Mouse (Mus musculus): ENCODE data around the gene Pdzd8. TPM values are rescaled to one million over a fixed set of nuclear protein-coding genes. Genes with fewer than 3 reads are reported as not detected.

Pdzd8 gene
- polyA plus RNA-seq, 1 experiment from 2014 or later = 10.0 TPM

DNA sequence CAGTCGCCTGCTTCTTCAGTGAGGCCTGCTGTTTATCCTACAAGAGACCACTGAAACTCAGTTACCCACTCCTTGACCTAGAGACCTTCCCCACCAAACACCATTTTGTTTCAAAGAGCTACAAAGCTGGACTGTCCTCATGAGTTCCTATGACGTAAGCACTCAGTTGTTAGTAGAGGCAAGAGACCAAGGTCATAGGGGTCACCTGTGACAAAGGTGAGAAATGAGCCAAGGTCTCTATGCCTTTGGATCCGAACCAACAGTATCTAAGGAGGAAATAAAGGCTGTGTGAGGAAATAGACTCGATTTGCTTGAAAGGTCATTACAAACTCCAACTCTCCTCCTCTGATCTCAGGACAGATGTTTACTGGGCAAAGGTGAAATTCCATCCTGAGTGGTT is 25.4 kb upstream of the Pdzd8 start:
- no peak overlapping the region for H3K27ac ChIP-seq (replicated peaks)
- no peak overlapping the region for H3K4me3 ChIP-seq (replicated peaks)
- no peak overlapping the region for H3K4me2 ChIP-seq
- H3K36me3 ChIP-seq = no peaks in the 10 kb centered on the region
- H3K9me3 ChIP-seq (replicated peaks) = no peaks in the 10 kb centered on the region
- H3K4me1 ChIP-seq = no peaks in the 10 kb centered on the region
- WGBS = 84% methylated on average over 4 of the region's 4 CpGs
- H3K9ac ChIP-seq (replicated peaks) = no peak overlapping the region
- no peaks in the 10 kb centered on the region for H3K27me3 ChIP-seq (replicated peaks)
- ATAC-seq (ENCODE audit: low FRiP score) = no peak

GRCm38 (mm10) chr19:59367892-59368291 is 22.3 kb upstream of the Pdzd8 start:
- Histone ChIP-seq H3K4me2 (no peak overlapping the region), H3K4me1 (no peaks in the 10 kb centered on the region), H3K9me3 (replicated peaks) (no peaks in the 10 kb centered on the region), H3K9ac (replicated peaks) (no peak overlapping the region), H3K27ac (replicated peaks) (no peak overlapping the region), H3K36me3 (no peaks in the 10 kb centered on the region), H3K4me3 (replicated peaks) (no peak overlapping the region), H3K27me3 (replicated peaks) (no peaks in the 10 kb centered on the region)
- 89% methylated on average over 4 of the region's 4 CpGs for WGBS
- no peak for ATAC-seq (ENCODE audit: low FRiP score)

DNA sequence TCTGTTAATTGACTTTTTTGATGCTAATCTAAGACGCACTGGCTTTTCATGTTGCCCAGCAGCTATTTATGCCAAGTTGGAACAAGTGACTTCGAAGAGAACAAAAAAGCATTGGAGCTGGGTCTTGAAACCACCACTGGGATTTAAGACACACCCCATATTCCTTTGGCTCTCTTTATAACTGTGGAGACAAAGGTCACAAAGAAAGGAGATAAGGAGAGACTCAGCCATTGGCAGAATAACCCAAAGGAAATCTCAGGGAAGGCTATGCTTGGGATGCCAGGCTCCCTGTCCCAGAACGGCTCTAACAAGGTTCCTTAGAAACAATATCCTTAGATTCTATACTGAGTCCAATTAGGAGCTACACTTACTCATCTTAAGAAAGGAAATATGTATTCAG is 21.1 kb upstream of the Pdzd8 start:
- no peaks in the 10 kb centered on the region for H3K4me1 ChIP-seq
- H3K27ac ChIP-seq (replicated peaks) = no peak overlapping the region
- no peak overlapping the region for H3K4me2 ChIP-seq
- H3K4me3 ChIP-seq (replicated peaks) = no peak overlapping the region
- no peaks in the 10 kb centered on the region for H3K27me3 ChIP-seq (replicated peaks)
- no peak for ATAC-seq (ENCODE audit: low FRiP score)
- 60% methylated on average over 3 of the region's 3 CpGs for WGBS
- H3K9ac ChIP-seq (replicated peaks) = no peak overlapping the region
- no peaks in the 10 kb centered on the region for H3K36me3 ChIP-seq
- H3K9me3 ChIP-seq (replicated peaks) = no peaks in the 10 kb centered on the region

- no peaks in the 10 kb centered on the region for H3K27me3 ChIP-seq (replicated peaks)
- no peaks in the 10 kb centered on the region for H3K4me1 ChIP-seq
- 91% methylated on average over 3 of the region's 3 CpGs for WGBS
- no peak for ATAC-seq (ENCODE audit: low FRiP score)
- no peak overlapping the region for H3K4me2 ChIP-seq
- no peaks in the 10 kb centered on the region for H3K36me3 ChIP-seq
- no peak overlapping the region for H3K27ac ChIP-seq (replicated peaks)
- no peak overlapping the region for H3K9ac ChIP-seq (replicated peaks)
- H3K4me3 ChIP-seq (replicated peaks) = no peak overlapping the region
- H3K9me3 ChIP-seq (replicated peaks) = no peaks in the 10 kb centered on the region
These were observed 18.1 kb upstream of the Pdzd8 start for GRCm38 (mm10) chr19:59363666-59364065.

DNA sequence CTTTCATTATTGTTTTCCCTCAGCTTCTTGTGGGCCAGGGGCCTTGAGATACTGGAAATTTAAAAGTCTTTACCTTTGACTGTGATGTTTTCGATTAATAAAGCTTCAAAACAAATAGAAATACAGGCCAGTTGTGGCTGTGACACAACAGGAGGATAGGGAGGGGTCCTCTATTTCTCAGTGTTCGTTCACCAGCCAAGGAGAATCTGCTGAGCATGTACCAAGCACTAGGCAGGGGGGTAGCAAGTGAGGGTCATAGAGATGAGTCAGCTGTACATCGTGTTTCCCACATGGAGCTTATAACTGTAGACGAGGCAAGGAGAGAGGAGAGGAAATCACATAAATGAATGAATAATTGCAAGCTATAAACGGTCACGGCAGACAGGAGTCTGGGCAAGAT is 17.1 kb upstream of the Pdzd8 start:
- no peak overlapping the region for H3K4me2 ChIP-seq
- WGBS = 69% methylated on average over 6 of the region's 6 CpGs
- no peaks in the 10 kb centered on the region for H3K27me3 ChIP-seq (replicated peaks)
- no peaks in the 10 kb centered on the region for H3K36me3 ChIP-seq
- H3K27ac ChIP-seq (replicated peaks) = no peak overlapping the region
- H3K4me1 ChIP-seq = no peaks in the 10 kb centered on the region
- no peak overlapping the region for H3K4me3 ChIP-seq (replicated peaks)
- no peak for ATAC-seq (ENCODE audit: low FRiP score)
- no peaks in the 10 kb centered on the region for H3K9me3 ChIP-seq (replicated peaks)
- H3K9ac ChIP-seq (replicated peaks) = no peak overlapping the region

DNA sequence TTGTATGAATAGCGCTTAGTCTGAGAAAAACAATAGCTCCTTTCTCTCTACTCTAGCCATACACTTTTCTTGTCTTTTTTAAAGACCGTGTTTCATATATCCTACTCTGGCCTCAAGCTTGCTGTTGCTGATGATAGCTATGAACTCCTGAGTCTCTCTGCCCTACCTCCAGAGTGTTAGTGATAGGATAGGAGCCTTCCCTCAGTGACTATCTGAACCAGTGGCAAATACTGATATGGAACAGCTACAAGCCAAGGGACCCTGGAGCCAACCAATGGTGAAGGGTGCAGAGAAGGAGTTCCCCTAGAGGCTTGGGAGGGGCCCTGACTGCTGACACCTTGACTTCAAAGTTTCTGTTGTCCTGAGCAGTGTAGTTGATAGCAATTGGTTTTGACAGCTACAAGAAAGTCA is 14.9 kb upstream of the Pdzd8 start:
- no peak overlapping the region for H3K27ac ChIP-seq (replicated peaks)
- no peaks in the 10 kb centered on the region for H3K9me3 ChIP-seq (replicated peaks)
- WGBS = 44% methylated on average over 2 of the region's 2 CpGs
- no peak for ATAC-seq (ENCODE audit: low FRiP score)
- no peaks in the 10 kb centered on the region for H3K27me3 ChIP-seq (replicated peaks)
- no peaks in the 10 kb centered on the region for H3K36me3 ChIP-seq
- H3K4me1 ChIP-seq = no peaks in the 10 kb centered on the region
- H3K4me2 ChIP-seq = no peak overlapping the region
- H3K4me3 ChIP-seq (replicated peaks) = no peak overlapping the region
- no peak overlapping the region for H3K9ac ChIP-seq (replicated peaks)

DNA sequence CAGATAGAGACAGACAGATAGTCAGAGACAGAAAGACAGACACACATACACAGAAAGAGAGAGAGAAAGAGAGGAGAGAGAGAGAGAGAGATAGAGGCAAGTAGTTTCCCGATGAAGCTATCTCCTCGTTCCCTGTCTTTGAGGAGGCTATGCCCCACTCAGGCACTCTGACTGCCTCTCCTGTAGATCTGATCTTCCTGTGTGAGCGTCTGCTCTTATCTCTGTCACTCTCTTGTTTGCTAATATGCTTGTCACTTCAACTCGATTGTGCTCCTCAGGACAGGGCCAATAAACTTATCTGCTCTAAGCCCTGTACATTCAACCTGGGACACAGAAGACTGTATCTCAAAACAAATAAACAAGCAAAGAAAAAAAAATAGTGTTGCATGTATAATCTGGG is 13.6 kb upstream of the Pdzd8 start:
- 73% methylated on average over 4 of the region's 4 CpGs for WGBS

DNA sequence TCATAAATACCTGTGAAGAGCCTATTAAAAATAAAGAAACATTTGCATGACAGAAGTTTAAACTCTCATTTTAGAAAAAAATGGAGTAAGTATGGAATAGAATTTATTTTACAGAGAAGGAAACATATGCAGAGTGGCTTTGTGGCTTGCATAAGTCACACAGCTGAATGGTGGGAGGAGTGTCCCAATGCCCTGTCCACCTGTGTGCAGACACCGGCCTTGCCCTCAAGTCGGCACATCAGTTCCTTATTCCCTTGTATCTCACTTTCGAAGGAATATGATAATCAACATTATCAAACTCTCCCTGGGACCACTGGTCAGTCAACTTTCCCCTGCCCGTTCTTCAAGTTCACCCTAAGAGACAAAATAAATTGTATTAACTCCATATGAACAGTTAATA is 12.3 kb upstream of the Pdzd8 start:
- Histone ChIP-seq H3K27me3 (replicated peaks) (no peaks in the 10 kb centered on the region), H3K36me3 (no peaks in the 10 kb centered on the region), H3K9me3 (replicated peaks) (no peaks in the 10 kb centered on the region), H3K4me3 (replicated peaks) (no peak overlapping the region), H3K9ac (replicated peaks) (no peak overlapping the region), H3K27ac (replicated peaks) (no peak overlapping the region), H3K4me1 (no peaks in the 10 kb centered on the region), H3K4me2 (no peak overlapping the region)
- ATAC-seq (ENCODE audit: low FRiP score) = no peak
- 90% methylated on average over 4 of the region's 4 CpGs for WGBS

More for the DNA sequence above, 13.6 kb upstream of the Pdzd8 start:
- no peak overlapping the region for H3K9ac ChIP-seq (replicated peaks)
- no peak overlapping the region for H3K4me2 ChIP-seq
- no peaks in the 10 kb centered on the region for H3K36me3 ChIP-seq
- H3K27ac ChIP-seq (replicated peaks) = no peak overlapping the region
- no peaks in the 10 kb centered on the region for H3K4me1 ChIP-seq
- no peaks in the 10 kb centered on the region for H3K9me3 ChIP-seq (replicated peaks)
- no peak for ATAC-seq (ENCODE audit: low FRiP score)
- H3K4me3 ChIP-seq (replicated peaks) = no peak overlapping the region
- no peaks in the 10 kb centered on the region for H3K27me3 ChIP-seq (replicated peaks)

DNA sequence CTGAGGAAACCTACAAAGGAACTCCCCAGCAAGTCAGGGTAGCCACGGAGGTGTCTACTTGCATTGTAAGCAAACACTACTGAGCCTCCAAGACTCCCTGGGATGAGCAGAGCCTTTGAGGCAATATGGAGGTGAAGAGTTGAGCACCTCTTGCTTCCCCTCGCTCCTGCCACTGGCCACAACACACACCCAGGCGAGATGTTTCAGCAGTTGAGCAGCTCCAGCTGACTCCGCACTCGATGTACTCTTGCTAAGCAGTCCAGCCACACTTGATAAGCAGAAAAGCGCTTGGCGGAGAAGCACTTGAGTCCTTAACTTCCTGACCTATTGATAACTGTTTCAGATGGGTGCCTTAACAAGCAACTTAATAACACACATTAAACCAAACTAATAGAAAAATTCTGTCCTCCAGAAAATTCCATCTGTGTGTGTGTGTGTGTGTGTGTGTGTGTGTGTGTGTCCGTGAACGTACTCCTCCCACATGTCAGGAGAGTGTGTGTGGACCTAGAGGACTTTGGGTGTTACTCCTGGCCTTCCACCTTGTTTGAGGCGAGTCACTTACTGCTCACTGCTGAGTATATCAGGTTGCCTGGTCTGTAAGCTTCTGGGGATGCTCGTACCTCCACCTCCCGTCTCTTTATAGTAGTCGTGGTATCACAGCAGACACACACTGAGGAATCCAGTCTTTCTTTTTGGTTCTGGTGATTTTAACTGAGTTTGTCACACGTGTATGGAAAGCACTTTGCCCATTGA is 11.4 kb upstream of the Pdzd8 start:
- Histone ChIP-seq H3K27me3 (replicated peaks) (no peaks in the 10 kb centered on the region), H3K9me3 (replicated peaks) (no peaks in the 10 kb centered on the region), H3K4me3 (replicated peaks) (no peak overlapping the region), H3K36me3 (no peaks in the 10 kb centered on the region), H3K9ac (replicated peaks) (no peak overlapping the region), H3K4me1 (no peaks in the 10 kb centered on the region), H3K4me2 (no peak overlapping the region), H3K27ac (replicated peaks) (no peak overlapping the region)
- WGBS = 84% methylated on average over 14 of the region's 14 CpGs
- ATAC-seq (ENCODE audit: low FRiP score) = no peak

GRCm38 (mm10) chr19:59356388-59356787 is 10.8 kb upstream of the Pdzd8 start:
- H3K27me3 ChIP-seq (replicated peaks) = no peaks in the 10 kb centered on the region
- no peaks in the 10 kb centered on the region for H3K9me3 ChIP-seq (replicated peaks)
- H3K27ac ChIP-seq (replicated peaks) = no peak overlapping the region
- WGBS = 91% methylated on average over 3 of the region's 3 CpGs
- no peaks in the 10 kb centered on the region for H3K36me3 ChIP-seq
- no peak overlapping the region for H3K9ac ChIP-seq (replicated peaks)
- H3K4me1 ChIP-seq = no peaks in the 10 kb centered on the region
- ATAC-seq (ENCODE audit: low FRiP score) = no peak
- no peak overlapping the region for H3K4me2 ChIP-seq
- H3K4me3 ChIP-seq (replicated peaks) = no peak overlapping the region

DNA sequence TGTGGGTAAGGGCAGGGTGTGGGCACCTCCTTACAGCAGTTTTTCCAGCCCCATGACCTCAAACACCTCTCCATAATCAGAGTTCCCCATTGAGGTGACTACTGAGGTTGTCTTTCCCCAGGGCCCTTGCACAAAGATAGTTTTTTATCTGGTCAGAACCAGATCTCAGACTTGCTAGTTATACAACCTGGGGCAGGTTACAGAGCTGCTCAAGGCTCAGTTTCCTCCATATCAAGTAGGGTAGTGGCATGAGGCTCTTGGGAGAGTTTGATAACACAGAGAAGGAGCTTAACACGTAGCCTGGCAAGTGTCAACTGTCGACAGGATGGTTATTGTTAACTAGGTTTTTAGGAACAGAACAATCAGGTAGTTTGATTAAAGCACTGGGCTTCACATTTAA is 9.3 kb upstream of the Pdzd8 start:
- Histone ChIP-seq H3K36me3 (no peaks in the 10 kb centered on the region), H3K9me3 (replicated peaks) (no peaks in the 10 kb centered on the region), H3K4me2 (no peak overlapping the region), H3K27me3 (replicated peaks) (no peaks in the 10 kb centered on the region), H3K27ac (replicated peaks) (no peak overlapping the region), H3K4me3 (replicated peaks) (no peak overlapping the region), H3K4me1 (no peaks in the 10 kb centered on the region), H3K9ac (replicated peaks) (no peak overlapping the region)
- ATAC-seq (ENCODE audit: low FRiP score) = no peak
- 74% methylated on average over 2 of the region's 2 CpGs for WGBS

DNA sequence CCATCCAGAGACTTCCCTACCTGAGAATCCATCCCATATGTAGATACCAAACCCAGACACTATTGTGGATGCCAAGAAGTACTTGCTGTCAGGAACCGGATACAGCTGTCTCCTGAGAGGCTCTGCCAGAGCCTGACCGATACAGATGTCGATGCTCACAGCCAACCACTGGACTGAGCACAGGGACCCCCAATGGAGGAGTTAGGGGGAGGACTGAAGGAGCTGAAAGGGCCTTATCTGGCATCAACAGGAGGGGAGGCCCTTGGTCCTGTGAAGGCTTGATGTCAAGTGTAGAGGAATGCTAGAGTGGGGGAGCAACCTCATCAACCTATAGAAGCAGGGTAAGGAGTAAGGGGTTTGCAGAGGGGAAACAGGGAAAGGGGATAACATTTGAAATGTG is 7.2 kb upstream of the Pdzd8 start:
- 84% methylated on average over 3 of the region's 3 CpGs for WGBS
- Histone ChIP-seq H3K27ac (replicated peaks) (no peak overlapping the region), H3K4me1 (no peaks in the 10 kb centered on the region), H3K36me3 (no peaks in the 10 kb centered on the region), H3K9ac (replicated peaks) (no peak overlapping the region), H3K4me3 (replicated peaks) (no peak overlapping the region), H3K9me3 (replicated peaks) (no peaks in the 10 kb centered on the region), H3K27me3 (replicated peaks) (0 out of 2 replicates have a peak, but pooled peaks cover 2% of the 10 kb centered on the region), H3K4me2 (no peak overlapping the region)
- no peak for ATAC-seq (ENCODE audit: low FRiP score)
